Mouse (Mus musculus) G1E (cell line): Measurements from ENCODE around the gene Tacc2. TPM values are rescaled to one million over a fixed set of nuclear protein-coding genes. Genes with fewer than 3 reads are reported as not detected.

ENCODE experiments used
- ATAC-seq: 2 replicates; pipeline ENCODE4 v1.8.0; 2016; ENCODE audit warnings: mild to moderate bottlenecking; ENCODE audit not compliant: insufficient number of reproducible peaks, poor library complexity, low FRiP score, severe bottlenecking; ENCODE audit errors: extremely low read depth
- DNase-seq: peaks from one replicate; pipeline ENCODE4 v3.0.0; 2012; ENCODE audit warnings: low spot score
- H3K27me3 ChIP-seq: 2 replicates; pipeline ENCODE4 v1.6.1; 2012; ENCODE audit warnings: mild to moderate bottlenecking, low read length, inconsistent platforms; ENCODE audit not compliant: insufficient read depth
- H3K36me3 ChIP-seq: replicated peaks from 2 replicates; pipeline ENCODE3; 2012; ENCODE audit warnings: mild to moderate bottlenecking, inconsistent platforms
- H3K4me1 ChIP-seq: 2 replicates; pipeline ENCODE4 v1.6.1; 2012; ENCODE audit warnings: low read depth, low read length, inconsistent platforms, mixed read lengths; ENCODE audit not compliant: insufficient read depth
- H3K4me3 ChIP-seq: 2 replicates; pipeline ENCODE4 v1.5.1; 2012; ENCODE audit warnings: low read depth, mild to moderate bottlenecking, inconsistent platforms, low read length, moderate library complexity, mixed read lengths
- H3K9me3 ChIP-seq: replicated peaks from 2 replicates; pipeline ENCODE4 v1.6.1; 2012; ENCODE audit warnings: inconsistent platforms
- CTCF ChIP-seq: IDR thresholded peaks from 2 replicates; pipeline ENCODE4 v1.5.1; 2012; ENCODE audit warnings: low read depth, low read length, inconsistent platforms, mixed read lengths
- GATA1 ChIP-seq: IDR thresholded peaks from 2 replicates; pipeline ENCODE4 v1.6.1; 2012; ENCODE audit warnings: borderline replicate concordance, low read length, inconsistent platforms, mixed read lengths
- GATA2 ChIP-seq: IDR thresholded peaks from 2 replicates; pipeline ENCODE4 v1.6.1; 2012; ENCODE audit warnings: low read depth, low read length, inconsistent platforms, borderline replicate concordance
- POLR2AphosphoS5 ChIP-seq: IDR thresholded peaks from 2 replicates; pipeline ENCODE4 v1.6.1; 2012; ENCODE audit warnings: low read depth, low read length, inconsistent platforms; ENCODE audit not compliant: insufficient replicate concordance
- TAL1 ChIP-seq: conservative IDR thresholded peaks from 2 replicates; pipeline ENCODE4 v1.6.1; 2012; ENCODE audit warnings: low read depth, low read length, inconsistent platforms, mixed read lengths
- polyA plus RNA-seq: library from polyadenylated mRNA; stranded (reverse); fragments of >175 nt; gene quantifications from 2 replicates; pipeline ENCODE4 v1.2.3, GENCODE M21; 2012
- total RNA-seq, 2 experiments: library from RNA; stranded (forward) in 1 of 2; stranded (reverse) in 1 of 2; fragments of 200-1000 nt in 1 of 2; fragments of >200 nt in 1 of 2; fragmentation: Nextera tagmentation in 1 of 2; gene quantifications; 2 replicates each; pipeline ENCODE4 v1.2.3; 2014 to 2017

Tacc2 gene
- total and polyA plus RNA-seq, 3 experiments, result 0.38 TPM; not detected in 2

DNA sequence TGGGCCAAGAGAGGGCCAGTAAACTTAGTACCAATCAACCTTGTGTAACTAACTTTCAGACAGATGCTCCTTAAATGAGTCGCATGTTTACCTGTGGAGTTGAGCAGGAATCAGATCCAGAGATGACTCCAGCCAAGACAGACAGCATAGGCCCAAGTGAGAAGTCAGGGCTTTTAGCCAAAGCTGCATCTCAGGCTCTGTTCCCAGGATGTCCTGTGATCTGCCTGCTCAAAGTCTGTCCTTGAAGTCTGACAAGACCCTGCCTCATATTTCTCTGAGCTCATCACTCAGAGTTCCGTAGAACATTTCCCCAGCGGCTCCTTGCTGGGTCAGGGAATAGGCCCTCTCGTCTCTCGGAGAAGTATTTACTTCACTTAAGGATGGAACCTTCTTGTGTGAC lies 73.4 kb downstream of the Tacc2 start:
- Histone ChIP-seq H3K9me3 (peaks cover 77% of the 10 kb centered on the region), H3K27me3 (no peaks in the 10 kb centered on the region), H3K4me3 (no peak overlapping the region), H3K36me3 (no peaks in the 10 kb centered on the region), H3K4me1 (no peaks in the 10 kb centered on the region)
- DNase-seq (no peak), ATAC-seq (no peak)
- no peak for TF ChIP-seq CTCF
- TF ChIP-seq GATA2, result no peak
- no peak for TF ChIP-seq GATA1
- TF ChIP-seq TAL1, result no peak
- TF ChIP-seq POLR2AphosphoS5, result no peak

DNA sequence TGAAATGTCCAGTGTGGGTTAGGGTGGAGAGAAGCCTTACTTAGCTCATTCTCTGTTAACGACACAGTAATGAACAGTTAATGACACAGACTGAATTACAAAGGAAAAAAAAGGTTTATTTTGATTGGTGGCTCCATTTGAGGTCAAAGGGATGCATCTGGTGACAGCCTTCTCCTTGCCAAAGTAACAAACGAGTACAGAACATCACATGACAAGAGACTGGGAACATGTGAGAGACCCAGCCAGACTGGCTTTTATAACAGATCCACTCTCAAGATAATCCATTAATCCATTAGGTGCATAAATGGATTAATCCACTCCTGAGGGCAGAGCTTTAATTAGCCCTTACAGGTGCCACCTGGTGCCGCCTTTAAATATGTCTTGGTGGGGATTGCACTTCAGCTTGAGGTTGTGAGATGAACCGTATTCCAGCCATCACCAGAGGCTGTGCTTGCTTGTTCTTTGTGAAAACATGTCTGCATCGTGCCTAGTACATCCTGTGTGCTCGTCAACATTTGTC lies 75.9 kb downstream of the Tacc2 start:
- no peaks in the 10 kb centered on the region for H3K36me3 ChIP-seq
- H3K27me3 ChIP-seq, result no peaks in the 10 kb centered on the region
- ATAC-seq, result no peak
- no peak for DNase-seq
- no peak overlapping the region for H3K4me3 ChIP-seq
- H3K4me1 ChIP-seq, result no peaks in the 10 kb centered on the region
- TF ChIP-seq POLR2AphosphoS5 (no peak), GATA2 (no peak), GATA1 (no peak), TAL1 (no peak), CTCF (no peak)
- H3K9me3 ChIP-seq, result peaks cover 77% of the 10 kb centered on the region

DNA sequence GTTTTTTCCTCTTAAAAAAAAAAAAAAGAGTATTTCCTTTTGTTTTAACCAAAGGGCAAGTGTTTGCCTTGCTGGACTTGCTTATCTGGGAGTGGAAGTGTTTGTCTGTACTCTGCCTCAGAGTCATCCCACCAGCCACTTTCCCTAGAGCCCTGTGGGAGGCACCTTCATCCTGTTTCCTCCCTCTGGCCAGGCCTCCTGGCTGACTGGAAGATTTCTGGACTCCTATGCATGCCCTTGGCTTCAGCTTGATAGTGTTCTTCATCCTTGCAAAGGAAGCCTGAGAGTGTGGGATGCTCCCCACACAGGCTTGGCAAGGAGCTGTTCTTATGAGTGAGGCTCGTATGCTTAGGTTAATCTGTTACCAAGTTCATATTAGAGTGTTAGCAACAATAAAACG lies 77.3 kb downstream of the Tacc2 start:
- ATAC-seq, result no peak
- no peak for TF ChIP-seq POLR2AphosphoS5
- no peak for TF ChIP-seq TAL1
- no peak for TF ChIP-seq GATA2
- no peak for TF ChIP-seq GATA1
- no peak for TF ChIP-seq CTCF

DNA sequence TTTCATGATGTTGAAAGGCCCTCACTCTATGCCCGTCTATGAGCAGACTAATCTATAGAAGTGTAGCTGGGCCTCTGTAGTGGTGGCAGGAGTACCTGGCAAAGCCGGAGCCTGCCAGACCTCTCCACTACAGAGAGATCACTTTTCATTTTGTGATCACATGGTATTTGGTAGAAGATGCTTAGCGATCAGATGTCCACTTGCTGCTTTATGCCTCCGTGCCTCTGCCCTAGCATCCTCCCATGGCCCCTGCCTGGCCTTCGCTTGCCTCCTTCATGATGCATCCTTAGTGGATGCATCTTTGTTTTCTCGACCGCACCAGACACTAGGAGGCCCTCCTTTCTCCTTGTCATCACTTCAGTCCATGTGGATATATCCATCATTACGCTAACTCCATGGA lies 79.7 kb downstream of the Tacc2 start:
- no peaks in the 10 kb centered on the region for H3K4me1 ChIP-seq
- TF ChIP-seq CTCF, result no peak
- TF ChIP-seq GATA2, result no peak
- TF ChIP-seq GATA1, result no peak
- no peak for TF ChIP-seq TAL1
- TF ChIP-seq POLR2AphosphoS5, result no peak
- H3K36me3 ChIP-seq, result no peaks in the 10 kb centered on the region
- H3K4me3 ChIP-seq, result no peak overlapping the region
- no peak for ATAC-seq
- DNase-seq, result no peak
- no peaks in the 10 kb centered on the region for H3K27me3 ChIP-seq
- peaks cover 77% of the 10 kb centered on the region for H3K9me3 ChIP-seq

More for the DNA sequence above, 77.3 kb downstream of the Tacc2 start:
- no peaks in the 10 kb centered on the region for H3K27me3 ChIP-seq
- H3K9me3 ChIP-seq, result peaks cover 76% of the 10 kb centered on the region
- H3K36me3 ChIP-seq, result no peaks in the 10 kb centered on the region
- no peaks in the 10 kb centered on the region for H3K4me1 ChIP-seq
- no peak overlapping the region for H3K4me3 ChIP-seq
- no peak for DNase-seq

DNA sequence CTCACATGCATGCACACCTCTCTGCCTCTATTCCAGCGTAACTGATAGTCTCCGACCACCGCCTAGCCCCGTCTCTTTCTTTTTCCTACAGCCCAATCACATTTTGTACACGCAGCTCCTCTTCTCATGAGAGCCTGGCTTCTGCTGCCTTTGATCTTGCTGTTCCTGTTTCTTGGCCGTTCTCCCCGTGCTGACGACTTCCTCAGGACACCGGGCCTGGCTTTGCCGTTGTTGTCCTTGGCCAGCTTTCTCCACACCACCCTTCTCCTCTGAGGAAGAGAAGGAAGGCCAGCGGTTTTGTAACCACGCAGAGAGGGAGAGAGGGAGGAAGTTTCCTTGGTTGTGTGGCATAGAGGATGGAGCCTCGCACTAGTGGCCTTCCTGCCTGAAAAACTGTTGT lies 80.5 kb downstream of the Tacc2 start:
- Histone ChIP-seq H3K4me1 (no peaks in the 10 kb centered on the region), H3K4me3 (no peak overlapping the region), H3K36me3 (no peaks in the 10 kb centered on the region), H3K27me3 (no peaks in the 10 kb centered on the region), H3K9me3 (peaks cover 75% of the 10 kb centered on the region)
- DNase-seq, result no peak
- ATAC-seq, result no peak
- TF ChIP-seq TAL1 (no peak), POLR2AphosphoS5 (no peak), GATA1 (no peak), GATA2 (no peak), CTCF (no peak)

DNA sequence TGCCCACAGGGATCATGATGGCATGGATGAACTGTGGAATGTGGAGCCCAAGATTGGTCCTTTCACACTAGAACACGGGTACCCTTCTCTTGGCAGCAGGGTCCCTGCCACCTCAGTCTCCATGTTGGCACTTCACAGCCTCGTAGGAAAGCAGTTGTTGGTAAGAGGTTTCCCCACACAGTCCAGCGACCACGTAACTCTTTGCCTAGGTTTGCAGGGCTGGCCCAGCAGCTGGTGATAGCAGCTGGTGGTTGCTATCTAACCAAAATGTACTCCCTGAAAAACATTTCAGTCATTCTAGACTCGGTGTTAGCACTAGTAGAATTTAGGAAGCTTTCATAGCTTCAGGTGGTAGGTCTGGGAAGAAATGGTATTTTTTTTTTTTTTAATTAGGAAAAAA lies 81.9 kb downstream of the Tacc2 start:
- no peak overlapping the region for H3K4me3 ChIP-seq
- ATAC-seq, result no peak
- no peaks in the 10 kb centered on the region for H3K4me1 ChIP-seq
- H3K27me3 ChIP-seq, result no peaks in the 10 kb centered on the region
- no peak for DNase-seq
- peaks cover 77% of the 10 kb centered on the region for H3K9me3 ChIP-seq
- no peaks in the 10 kb centered on the region for H3K36me3 ChIP-seq
- no peak for TF ChIP-seq GATA2

DNA sequence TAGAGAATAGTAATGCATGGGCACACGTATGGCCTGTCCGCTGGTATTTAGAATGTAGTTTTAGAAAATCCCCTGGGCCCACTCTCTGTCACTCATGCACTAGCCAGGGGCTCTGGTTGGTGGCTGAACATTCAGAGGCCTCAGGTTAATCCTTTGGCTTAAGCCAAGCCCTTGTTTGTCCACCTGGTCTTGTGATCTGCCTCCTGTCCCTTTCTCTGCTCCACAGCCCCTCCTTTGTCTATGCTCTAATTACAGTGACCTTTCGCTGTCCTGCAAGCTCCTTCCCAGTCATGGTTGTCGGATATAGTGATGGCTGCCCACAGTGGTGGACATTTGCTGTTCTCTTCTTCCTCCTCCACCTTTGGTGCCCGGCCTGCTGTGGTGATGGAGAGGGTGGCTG lies 85.0 kb downstream of the Tacc2 start:
- Histone ChIP-seq H3K36me3 (no peaks in the 10 kb centered on the region), H3K4me3 (no peak overlapping the region), H3K4me1 (no peaks in the 10 kb centered on the region), H3K9me3 (peaks cover 74% of the 10 kb centered on the region), H3K27me3 (no peaks in the 10 kb centered on the region)
- DNase-seq (no peak), ATAC-seq (no peak)
- TF ChIP-seq CTCF, result no peak
- TF ChIP-seq POLR2AphosphoS5, result no peak
- TF ChIP-seq GATA2, result no peak
- no peak for TF ChIP-seq GATA1
- TF ChIP-seq TAL1, result no peak
